Mouse (Mus musculus) limb, embryonic 14.5 days (tissue): ENCODE data around the gene 9530077C05Rik. TPM values are rescaled to one million over a fixed set of nuclear protein-coding genes. Genes with fewer than 3 reads are reported as not detected.
A peak's percentile ranks its signal among the peaks of the same experiment; 100 is the strongest.

Source experiments
- ATAC-seq: fragments of 200-750 bp; cut with Nextera tagmentation; 2 replicates; pipeline ENCODE4 v1.8.0; 2017; ENCODE audit warnings: low read depth, moderate number of reproducible peaks, moderate TSS enrichment; ENCODE audit not compliant: low FRiP score
- DNase-seq: peaks from one replicate; pipeline ENCODE4 v3.0.0-alpha.2; 2015; ENCODE audit warnings: low spot score
- H3K27ac ChIP-seq: fragments of 300-500 bp; sonication (generic); replicated peaks from 2 replicates; pipeline ENCODE4 v1.5.1; 2014; ENCODE audit warnings: low read depth, mild to moderate bottlenecking, low read length, moderate library complexity, mixed read lengths
- H3K27me3 ChIP-seq: fragments of 300-500 bp; sonication (generic); 2 replicates; pipeline ENCODE4 v1.6.1; 2014; ENCODE audit warnings: low read length, mixed read lengths; ENCODE audit not compliant: control insufficient read depth, insufficient read depth
- H3K36me3 ChIP-seq: fragments of 300-500 bp; sonication (generic); 2 replicates; pipeline ENCODE4 v1.6.1; 2014; ENCODE audit warnings: mild to moderate bottlenecking, low read length, moderate library complexity, mixed read lengths; ENCODE audit not compliant: control insufficient read depth, insufficient read depth
- H3K4me1 ChIP-seq: fragments of 300-500 bp; sonication (generic); 2 replicates; pipeline ENCODE4 v1.6.1; 2014; ENCODE audit warnings: antibody characterized with exemption, low read length, mixed read lengths; ENCODE audit not compliant: control insufficient read depth, insufficient read depth
- H3K4me2 ChIP-seq: fragments of 300-500 bp; sonication (generic); replicated peaks from 2 replicates; pipeline ENCODE4 v1.6.1; 2014; ENCODE audit warnings: low read depth, mild to moderate bottlenecking, low read length, moderate library complexity; ENCODE audit not compliant: severe bottlenecking
- H3K4me3 ChIP-seq: fragments of 300-500 bp; sonication (generic); replicated peaks from 2 replicates; pipeline ENCODE4 v1.5.1; 2014; ENCODE audit warnings: low read length
- H3K9ac ChIP-seq: fragments of 300-500 bp; sonication (generic); 2 replicates; pipeline ENCODE4 v1.6.1; 2014; ENCODE audit warnings: mild to moderate bottlenecking, low read depth, low read length, moderate library complexity; ENCODE audit not compliant: severe bottlenecking
- H3K9me3 ChIP-seq: fragments of 300-500 bp; sonication (generic); 2 replicates; pipeline ENCODE4 v1.6.1; 2016; ENCODE audit warnings: low read length; ENCODE audit not compliant: control insufficient read depth
- POLR2A ChIP-seq: fragments of 200-500 bp; IDR thresholded peaks from 2 replicates; pipeline ENCODE4 v1.8.0; 2012; ENCODE audit warnings: inconsistent platforms, mild to moderate bottlenecking, moderate library complexity, borderline replicate concordance; ENCODE audit not compliant: insufficient read depth, insufficient read length; ENCODE audit errors: extremely low read depth
- WGBS: fragments of 180-500 bp; shearing (Covaris S2); extraction: QIAGEN DNeasy Blood & Tissue Kit; methylation state at CpG from one replicate; pipeline ENCODE4 v1.1.7; 2014; 5-methylcytosine and 5-hydroxymethylcytosine counted together
- polyA plus RNA-seq, 2 experiments: library from polyadenylated mRNA; depleted of rRNA in 1 of 2; stranded (reverse) in 1 of 2; unstranded in 1 of 2; fragments of >200 nt; fragmentation: Nextera tagmentation in 1 of 2; extraction: Ambion mirVana in 1 of 2; gene quantifications; 2 replicates each; pipeline versions ENCODE4 v1.2.1 to v1.2.3; 2012 to 2014

9530077C05Rik gene
- polyA plus RNA-seq, 2 experiments = 3.6 to 5.2 TPM

GRCm38 (mm10) chr9:22468899-22469259 is 57.6 kb downstream of the 9530077C05Rik start:
- 76% methylated on average over 8 of the region's 8 CpGs for WGBS
- Histone ChIP-seq H3K9me3 (no peaks in the 10 kb centered on the region), H3K4me2 (no peak overlapping the region), H3K4me3 (no peak overlapping the region), H3K27ac (no peak overlapping the region), H3K27me3 (no peaks in the 10 kb centered on the region), H3K4me1 (no peaks in the 10 kb centered on the region), H3K9ac (no peak overlapping the region), H3K36me3 (peaks cover 12% of the 10 kb centered on the region)
- ATAC-seq = no peak
- DNase-seq = no peak
- TF ChIP-seq POLR2A = no peak

GRCm38 (mm10) chr9:22469643-22470042 is 58.3 kb downstream of the 9530077C05Rik start, which contains the start of gene Rp9:
Rp9 (minus strand) TSS chr9:22469743.
- H3K27me3 ChIP-seq = no peaks in the 10 kb centered on the region

GRCm38 (mm10) chr9:22475424-22475868 is 64.1 kb downstream of the 9530077C05Rik start, which contains the start of gene Bbs9:
Bbs9 (plus strand) TSS chr9:22475715.
- Histone ChIP-seq H3K27me3 (no peaks in the 10 kb centered on the region), H3K27ac (peak within 1 kb of the TSS; percentile 64), H3K4me3 (peak within 1 kb of the TSS; percentile 61), H3K4me2 (peak within 1 kb of the TSS; percentile 60), H3K9ac (peak within 1 kb of the TSS; percentile 60), H3K36me3 (no peaks in the 10 kb centered on the region), H3K9me3 (no peaks in the 10 kb centered on the region), H3K4me1 (peaks cover 5% of the 10 kb centered on the region; the same call in 1 of the 2 replicates)
- TF ChIP-seq POLR2A = no peak
- ATAC-seq = peak; percentile 97
- WGBS = under 1% methylated on average over 24 of the region's 25 CpGs
- DNase-seq = peak; percentile 90

More at GRCm38 (mm10) chr9:22469643-22470042, 58.3 kb downstream of the 9530077C05Rik start, which contains the start of gene Rp9:
- peak within 1 kb of the TSS; percentile 65 for H3K4me2 ChIP-seq
- 81% methylated on average over 3 of the region's 3 CpGs for WGBS
- H3K36me3 ChIP-seq = peaks cover 8% of the 10 kb centered on the region
- H3K27ac ChIP-seq = peak within 1 kb of the TSS; percentile 58; the same call in 1 of the 2 replicates
- ATAC-seq = no peak
- H3K9ac ChIP-seq = peak within 1 kb of the TSS; percentile 91; the same call in 1 of the 2 replicates
- H3K4me1 ChIP-seq = no peaks in the 10 kb centered on the region
- TF ChIP-seq POLR2A = no peak
- DNase-seq = no peak
- H3K9me3 ChIP-seq = no peaks in the 10 kb centered on the region
- peak within 1 kb of the TSS; percentile 93 for H3K4me3 ChIP-seq

GRCm38 (mm10) chr9:22476265-22476664 is 65.0 kb downstream of the 9530077C05Rik start:
- Histone ChIP-seq H3K4me3 (peak overlapping the region; percentile 61), H3K4me1 (peaks cover 5% of the 10 kb centered on the region; the same call in 1 of the 2 replicates), H3K9me3 (no peaks in the 10 kb centered on the region), H3K27ac (no peak overlapping the region), H3K36me3 (no peaks in the 10 kb centered on the region), H3K9ac (peak overlapping the region; percentile 60), H3K27me3 (no peaks in the 10 kb centered on the region), H3K4me2 (peak overlapping the region; percentile 60)
- DNase-seq (no peak), ATAC-seq (no peak)
- no peak for TF ChIP-seq POLR2A
- WGBS = 5% methylated on average over 10 of the region's 10 CpGs

- Histone ChIP-seq H3K27ac (no peak overlapping the region), H3K36me3 (no peaks in the 10 kb centered on the region), H3K9ac (no peak overlapping the region), H3K27me3 (no peaks in the 10 kb centered on the region), H3K9me3 (no peaks in the 10 kb centered on the region), H3K4me3 (no peak overlapping the region), H3K4me2 (no peak overlapping the region), H3K4me1 (peaks cover 5% of the 10 kb centered on the region; the same call in 1 of the 2 replicates)
- no peak for DNase-seq
- no peak for TF ChIP-seq POLR2A
- 86% methylated on average over 8 of the region's 8 CpGs for WGBS
- ATAC-seq = no peak
Observed at GRCm38 (mm10) chr9:22478946-22479345, 67.6 kb downstream of the 9530077C05Rik start.
